Mouse (Mus musculus) liver, adult 2 months (tissue): ENCODE data around the gene Cplx2.

ENCODE experiments used
- CTCF ChIP-seq: fragments of 200-500 bp; IDR thresholded peaks from 2 replicates; pipeline ENCODE4 v1.5.1; 2011; ENCODE audit warnings: low read depth, low read length, control low read depth
- POLR2A ChIP-seq: fragments of 200-500 bp; IDR thresholded peaks from 2 replicates; pipeline ENCODE4 v1.6.1; 2011; ENCODE audit warnings: low read length, control low read depth; ENCODE audit not compliant: insufficient read depth; ENCODE audit errors: extremely low read depth

GRCm38 (mm10) chr13:54364686-54365085 lies 6.5 kb upstream of the Cplx2 start:
- TF ChIP-seq POLR2A, result no peak
- TF ChIP-seq CTCF, result no peak
